Mouse (Mus musculus): Measurements from ENCODE around the gene Cmip.

Gene Cmip

DNA sequence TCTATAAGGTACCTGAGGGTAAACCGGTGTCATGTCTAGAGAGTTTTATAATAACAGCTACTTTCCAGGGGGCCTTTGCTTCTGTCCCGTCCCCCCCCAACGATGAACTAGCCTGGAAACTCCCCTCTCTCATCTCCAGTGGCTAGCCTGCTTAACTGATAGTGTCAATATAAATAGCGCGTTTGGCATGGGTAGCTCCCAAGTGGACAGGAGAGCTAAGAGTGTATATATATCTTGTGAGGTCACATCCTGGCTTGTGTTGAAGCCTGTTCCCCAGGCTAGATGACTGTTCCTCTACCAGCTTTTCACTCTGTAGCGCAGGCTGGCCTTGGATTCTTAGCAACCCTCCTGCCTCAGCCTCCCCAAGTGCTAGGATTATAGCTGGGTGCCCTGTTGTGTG is 244.5 kb downstream of the Cmip start:
- DNase-seq (ENCODE audit: low spot score) = no peak

DNA sequence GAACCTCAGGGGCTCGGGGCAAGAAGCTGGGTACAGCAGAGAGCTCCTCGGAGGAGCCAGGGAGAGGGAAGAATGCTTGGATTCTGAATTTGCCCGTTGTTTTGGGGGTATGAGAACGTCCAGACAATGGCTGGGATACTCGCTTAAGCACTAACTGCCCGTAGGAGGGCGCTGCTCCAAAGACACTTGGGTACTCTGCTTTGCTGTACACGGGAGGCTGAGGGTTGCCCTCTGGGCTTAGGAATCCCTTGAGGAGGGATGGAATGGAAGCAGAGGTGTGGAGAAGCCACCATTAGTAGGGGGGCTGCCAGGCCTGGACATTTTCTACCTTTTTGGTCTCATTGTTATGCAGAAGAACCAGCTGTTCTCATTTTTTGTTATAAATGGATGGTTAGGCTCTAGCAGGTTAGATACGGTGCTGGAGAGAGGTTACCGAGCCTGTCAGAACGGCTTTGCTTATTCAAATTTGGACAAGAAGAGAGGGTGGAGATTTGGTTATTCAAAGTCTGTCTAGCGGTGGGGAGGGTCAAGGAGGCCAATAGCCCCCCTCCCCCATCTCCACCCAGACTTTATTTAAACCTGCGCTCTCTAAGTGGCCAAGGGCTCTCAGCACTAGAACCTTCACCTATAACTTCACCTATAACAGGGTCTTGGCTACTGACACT is 246.7 kb downstream of the Cmip start:
- DNase-seq (ENCODE audit: low spot score) = no peak

DNA sequence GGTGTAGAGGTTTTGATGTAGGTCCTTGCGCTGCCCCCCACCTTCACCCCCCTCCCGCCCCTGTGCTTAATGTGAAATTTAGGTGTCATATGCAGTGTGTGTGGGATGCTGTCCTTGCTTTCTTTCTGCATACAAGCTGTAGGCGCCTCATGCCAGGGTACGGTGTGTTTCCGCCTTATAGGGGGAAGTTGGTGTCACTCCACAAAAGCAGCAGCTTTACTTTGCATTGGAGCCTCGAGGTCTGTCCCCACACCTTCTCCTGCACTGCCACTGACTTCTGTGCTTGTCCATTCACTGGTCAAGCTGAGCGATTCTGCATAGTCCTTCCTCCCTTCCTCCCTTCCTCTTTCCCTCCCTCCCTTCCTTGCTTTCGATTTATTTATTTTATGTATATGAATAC is 250.8 kb downstream of the Cmip start:
- DNase-seq (ENCODE audit: low spot score) = no peak
